Mouse (Mus musculus): ENCODE data around the gene Rhebl1. TPM values are rescaled to one million over a fixed set of nuclear protein-coding genes. Genes with fewer than 3 reads are reported as not detected.

Gene Rhebl1
- total RNA-seq, 2 experiments from 2014 or later: 2.6 to 4.5 TPM

GRCm38 (mm10) chr15:98850668-98851067, 43.7 kb downstream of the Rhebl1 start:
- DNase-seq: peak; percentile 54

GRCm38 (mm10) chr15:98849956-98850600, 44.3 kb downstream of the Rhebl1 start:
- no peak for DNase-seq

- DNase-seq: no peak
Measured at GRCm38 (mm10) chr15:98849165-98849564, 45.2 kb downstream of the Rhebl1 start.

- no peak for DNase-seq
Measured at GRCm38 (mm10) chr15:98846140-98846539, 48.2 kb downstream of the Rhebl1 start.

GRCm38 (mm10) chr15:98845149-98845548, 49.2 kb downstream of the Rhebl1 start:
- no peak for DNase-seq

- DNase-seq: no peak
Measured at GRCm38 (mm10) chr15:98843595-98844223, 50.6 kb downstream of the Rhebl1 start.

- DNase-seq: no peak
Measured at GRCm38 (mm10) chr15:98839671-98840585, 54.4 kb downstream of the Rhebl1 start.

GRCm38 (mm10) chr15:98839161-98839560, 55.2 kb downstream of the Rhebl1 start:
- DNase-seq: no peak

- DNase-seq: no peak
Measured at GRCm38 (mm10) chr15:98837743-98838103, 56.6 kb downstream of the Rhebl1 start.

- DNase-seq: no peak
Measured at GRCm38 (mm10) chr15:98837006-98837742, 57.2 kb downstream of the Rhebl1 start.

GRCm38 (mm10) chr15:98835291-98835690, 59.0 kb downstream of the Rhebl1 start:
- no peak for DNase-seq

GRCm38 (mm10) chr15:98834059-98834458, 60.3 kb downstream of the Rhebl1 start:
- no peak for DNase-seq

GRCm38 (mm10) chr15:98833281-98833680, 61.1 kb downstream of the Rhebl1 start:
- no peak for DNase-seq

GRCm38 (mm10) chr15:98832161-98833058, 61.9 kb downstream of the Rhebl1 start:
- no peak for DNase-seq

GRCm38 (mm10) chr15:98831684-98832035, 62.7 kb downstream of the Rhebl1 start:
- no peak for DNase-seq

- peak; percentile 99 for DNase-seq
Measured at GRCm38 (mm10) chr15:98830736-98831683, 63.3 kb downstream of the Rhebl1 start, which contains the start of gene Prkag1. Prkag1 (minus strand) TSS chr15:98831521.

Data from adrenal gland, postnatal 10 days (tissue).